Mouse (Mus musculus) heart, embryonic 11.5 days (tissue): ENCODE data around the gene Atp8a2. TPM values are rescaled to one million over a fixed set of nuclear protein-coding genes. Genes with fewer than 3 reads are reported as not detected.

Experiments used
- ATAC-seq: fragments of 200-750 bp; cut with Nextera tagmentation; replicated peaks from 2 replicates; pipeline ENCODE4 v1.8.0; 2017; ENCODE audit warnings: moderate library complexity; ENCODE audit not compliant: insufficient number of reproducible peaks, low FRiP score, low TSS enrichment
- H3K27ac ChIP-seq: fragments of 300-500 bp; sonication (generic); 2 replicates; pipeline ENCODE4 v1.5.1; 2014; ENCODE audit warnings: mild to moderate bottlenecking, low read depth, low read length
- H3K27me3 ChIP-seq: fragments of 300-500 bp; sonication (generic); 2 replicates; pipeline ENCODE4 v1.6.1; 2014; ENCODE audit warnings: mild to moderate bottlenecking, low read length, mixed read lengths; ENCODE audit not compliant: control insufficient read depth, insufficient read depth
- H3K36me3 ChIP-seq: fragments of 300-500 bp; sonication (generic); 2 replicates; pipeline ENCODE4 v1.6.1; 2014; ENCODE audit warnings: mild to moderate bottlenecking, low read length, moderate library complexity, mixed read lengths; ENCODE audit not compliant: control insufficient read depth, insufficient read depth
- H3K4me1 ChIP-seq: fragments of 300-500 bp; sonication (generic); 2 replicates; pipeline ENCODE4 v1.6.1; 2014; ENCODE audit warnings: low read length; ENCODE audit not compliant: control insufficient read depth, insufficient read depth
- H3K4me2 ChIP-seq: fragments of 300-500 bp; sonication (generic); 2 replicates; pipeline ENCODE4 v1.6.1; 2014; ENCODE audit warnings: mild to moderate bottlenecking, moderate library complexity
- H3K4me3 ChIP-seq: fragments of 300-500 bp; sonication (generic); 2 replicates; pipeline ENCODE4 v1.5.1; 2014; ENCODE audit warnings: low read depth, low read length
- H3K9ac ChIP-seq: fragments of 300-500 bp; sonication (generic); 2 replicates; pipeline ENCODE4 v1.6.1; 2014; ENCODE audit warnings: mild to moderate bottlenecking, low read depth, low read length, moderate library complexity
- H3K9me3 ChIP-seq: fragments of 300-500 bp; sonication (generic); replicated peaks from 2 replicates; pipeline ENCODE4 v1.6.1; 2016; ENCODE audit warnings: low read length; ENCODE audit not compliant: control insufficient read depth
- WGBS: fragments of 180-500 bp; shearing (Covaris S2); extraction: QIAGEN DNeasy Blood & Tissue Kit; methylation state at CpG from one replicate; pipeline ENCODE4 v1.1.7; 2014; ENCODE audit not compliant: insufficient replicate concordance; 5-methylcytosine and 5-hydroxymethylcytosine counted together
- polyA plus RNA-seq: library from polyadenylated mRNA; unstranded; fragments of >200 nt; fragmentation: Nextera tagmentation; extraction: Ambion mirVana; gene quantifications from 2 replicates; pipeline ENCODE4 v1.2.1, GENCODE M21; 2014

Gene Atp8a2
- polyA plus RNA-seq, 1 experiment from 2014 or later, result 6.8 TPM

- no peaks in the 10 kb centered on the region for H3K9me3 ChIP-seq
- ATAC-seq, result no peak
- WGBS, result 53% methylated on average over 9 of the region's 9 CpGs
- no peak overlapping the region for H3K4me3 ChIP-seq
- H3K27ac ChIP-seq, result no peak overlapping the region
- no peak overlapping the region for H3K4me2 ChIP-seq
- H3K4me1 ChIP-seq, result peaks cover 8% of the 10 kb centered on the region
- H3K27me3 ChIP-seq, result no peaks in the 10 kb centered on the region
- no peak overlapping the region for H3K9ac ChIP-seq
- H3K36me3 ChIP-seq, result no peaks in the 10 kb centered on the region
These were observed 459.9 kb downstream of the Atp8a2 start for GRCm38 (mm10) chr14:59736861-59737700.

- Histone ChIP-seq H3K27ac (no peak overlapping the region), H3K4me2 (no peak overlapping the region), H3K4me1 (no peaks in the 10 kb centered on the region), H3K9me3 (no peaks in the 10 kb centered on the region), H3K36me3 (no peaks in the 10 kb centered on the region), H3K4me3 (no peak overlapping the region), H3K27me3 (no peaks in the 10 kb centered on the region), H3K9ac (no peak overlapping the region)
- 55% methylated on average over 3 of the region's 3 CpGs for WGBS
- no peak for ATAC-seq
These were observed 467.0 kb downstream of the Atp8a2 start for GRCm38 (mm10) chr14:59730043-59730390.

- Histone ChIP-seq H3K4me1 (no peaks in the 10 kb centered on the region), H3K4me3 (no peak overlapping the region), H3K9me3 (no peaks in the 10 kb centered on the region), H3K36me3 (no peaks in the 10 kb centered on the region), H3K4me2 (no peak overlapping the region), H3K27ac (no peak overlapping the region), H3K27me3 (no peaks in the 10 kb centered on the region), H3K9ac (no peak overlapping the region)
- ATAC-seq, result no peak
- WGBS, result 59% methylated on average over 3 of the region's 3 CpGs
These were observed 467.5 kb downstream of the Atp8a2 start for GRCm38 (mm10) chr14:59729298-59730042.

- H3K4me3 ChIP-seq, result no peak overlapping the region
- no peak for ATAC-seq
- no peaks in the 10 kb centered on the region for H3K36me3 ChIP-seq
- no peaks in the 10 kb centered on the region for H3K9me3 ChIP-seq
- H3K9ac ChIP-seq, result no peak overlapping the region
- WGBS, result 59% methylated on average over 4 of the region's 4 CpGs
- no peak overlapping the region for H3K27ac ChIP-seq
- H3K4me2 ChIP-seq, result no peak overlapping the region
- no peaks in the 10 kb centered on the region for H3K27me3 ChIP-seq
- no peaks in the 10 kb centered on the region for H3K4me1 ChIP-seq
These were observed 470.0 kb downstream of the Atp8a2 start for GRCm38 (mm10) chr14:59727016-59727415.

GRCm38 (mm10) chr14:59723163-59723562, 473.8 kb downstream of the Atp8a2 start:
- no peak overlapping the region for H3K9ac ChIP-seq
- 87% methylated on average over 2 of the region's 2 CpGs for WGBS
- H3K27ac ChIP-seq, result no peak overlapping the region
- no peaks in the 10 kb centered on the region for H3K27me3 ChIP-seq
- H3K9me3 ChIP-seq, result no peaks in the 10 kb centered on the region
- H3K4me2 ChIP-seq, result no peak overlapping the region
- H3K4me1 ChIP-seq, result no peaks in the 10 kb centered on the region
- H3K4me3 ChIP-seq, result no peak overlapping the region
- no peak for ATAC-seq
- H3K36me3 ChIP-seq, result no peaks in the 10 kb centered on the region

GRCm38 (mm10) chr14:59721957-59722356, 475.0 kb downstream of the Atp8a2 start:
- H3K27ac ChIP-seq, result no peak overlapping the region
- no peak overlapping the region for H3K4me2 ChIP-seq
- H3K36me3 ChIP-seq, result no peaks in the 10 kb centered on the region
- ATAC-seq, result no peak
- no peaks in the 10 kb centered on the region for H3K27me3 ChIP-seq
- H3K4me1 ChIP-seq, result no peaks in the 10 kb centered on the region
- no peaks in the 10 kb centered on the region for H3K9me3 ChIP-seq
- no peak overlapping the region for H3K9ac ChIP-seq
- 58% methylated on average over 4 of the region's 4 CpGs for WGBS
- H3K4me3 ChIP-seq, result no peak overlapping the region

- no peak overlapping the region for H3K4me2 ChIP-seq
- H3K27ac ChIP-seq, result no peak overlapping the region
- H3K9me3 ChIP-seq, result no peaks in the 10 kb centered on the region
- 90% methylated on average over 3 of the region's 3 CpGs for WGBS
- no peaks in the 10 kb centered on the region for H3K27me3 ChIP-seq
- no peaks in the 10 kb centered on the region for H3K4me1 ChIP-seq
- H3K36me3 ChIP-seq, result no peaks in the 10 kb centered on the region
- H3K4me3 ChIP-seq, result no peak overlapping the region
- ATAC-seq, result no peak
- H3K9ac ChIP-seq, result no peak overlapping the region
These were observed 475.6 kb downstream of the Atp8a2 start for GRCm38 (mm10) chr14:59721356-59721755.

- no peaks in the 10 kb centered on the region for H3K27me3 ChIP-seq
- peaks cover 3% of the 10 kb centered on the region; the same call in 1 of the 2 replicates for H3K4me1 ChIP-seq
- WGBS, result 85% methylated on average over 4 of the region's 4 CpGs
These were observed 476.6 kb downstream of the Atp8a2 start for GRCm38 (mm10) chr14:59720386-59720785.

More at GRCm38 (mm10) chr14:59720386-59720785, 476.6 kb downstream of the Atp8a2 start:
- Histone ChIP-seq H3K9ac (no peak overlapping the region), H3K4me3 (no peak overlapping the region), H3K27ac (no peak overlapping the region), H3K4me2 (no peak overlapping the region), H3K9me3 (no peaks in the 10 kb centered on the region), H3K36me3 (no peaks in the 10 kb centered on the region)
- no peak for ATAC-seq
